Mouse (Mus musculus) cortical plate, adult 2 months (tissue): ENCODE data around the gene Dkc1. TPM values are rescaled to one million over a fixed set of nuclear protein-coding genes. Genes with fewer than 3 reads are reported as not detected.

ENCODE experiments used
- H3K27ac ChIP-seq: fragments of 200-500 bp; 2 replicates; pipeline ENCODE4 v1.5.1; 2012; ENCODE audit warnings: low read length, control low read depth, inconsistent platforms; ENCODE audit not compliant: insufficient read depth
- H3K4me1 ChIP-seq: fragments of 200-500 bp; 2 replicates; pipeline ENCODE4 v1.6.1; 2011; ENCODE audit warnings: low read length; ENCODE audit not compliant: control insufficient read depth, insufficient read depth
- H3K4me3 ChIP-seq: fragments of 200-500 bp; 2 replicates; pipeline ENCODE4 v1.5.1; 2011; ENCODE audit warnings: mild to moderate bottlenecking, low read length, control low read depth; ENCODE audit not compliant: insufficient read depth
- CTCF ChIP-seq: fragments of 200-500 bp; IDR thresholded peaks from 2 replicates; pipeline ENCODE4 v1.5.1; 2011; ENCODE audit warnings: mild to moderate bottlenecking, control low read depth, low read length; ENCODE audit not compliant: insufficient read depth; ENCODE audit errors: extremely low read depth
- POLR2A ChIP-seq: fragments of 200-500 bp; IDR thresholded peaks from 2 replicates; pipeline ENCODE4 v1.6.1; 2011; ENCODE audit warnings: mild to moderate bottlenecking, low read length, control low read depth; ENCODE audit not compliant: insufficient read depth; ENCODE audit errors: extremely low read depth
- polyA plus RNA-seq: library from polyadenylated mRNA; depleted of rRNA; stranded (reverse); fragments of >200 nt; gene quantifications from 2 replicates; pipeline ENCODE4 v1.2.3, GENCODE M21; 2012; rRNA removed

The Dkc1 gene
- polyA plus RNA-seq = 32.5 and 35.4 TPM in 2 replicates

DNA sequence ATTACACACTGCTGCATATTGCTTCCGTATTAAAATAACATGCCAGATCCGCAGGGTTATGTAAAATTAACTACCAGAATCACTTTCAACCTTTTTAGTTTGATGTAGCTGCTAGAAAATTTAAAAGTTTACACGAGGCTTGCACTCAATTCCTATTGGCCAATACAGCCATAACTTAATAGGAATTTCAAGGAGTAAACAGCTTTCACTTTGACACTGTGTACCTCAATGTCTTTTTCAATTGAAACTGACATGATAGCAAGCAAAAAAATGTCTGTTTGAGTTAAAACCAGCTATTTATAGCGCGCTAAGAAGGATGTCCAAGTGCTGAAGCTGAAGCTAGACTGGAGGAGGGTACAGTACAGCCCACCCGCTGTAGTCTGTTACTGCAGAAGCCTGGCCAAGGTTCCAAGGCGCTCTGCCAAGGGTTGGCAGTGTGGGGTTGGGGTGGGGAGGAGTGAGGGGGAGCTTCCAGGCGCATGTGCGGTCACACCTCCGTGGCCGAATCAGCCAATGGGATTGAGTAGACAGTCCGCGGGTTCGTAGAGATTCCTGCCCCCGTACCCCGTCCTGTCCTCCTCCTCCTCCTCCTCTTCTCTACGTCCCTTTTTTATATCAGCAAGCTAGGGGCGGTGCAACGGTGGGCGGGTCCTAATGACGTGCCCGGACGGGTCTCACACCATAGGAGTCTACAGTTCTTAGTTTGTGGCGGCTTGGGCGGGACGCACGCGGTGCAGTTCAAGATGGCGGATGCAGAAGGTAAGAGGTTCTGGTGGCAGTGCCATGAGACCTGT, at the start of gene Dkc1:
Gene Dkc1, plus strand, starts transcription at position 486 of the 794 bp plus-strand sequence.
- H3K4me3 ChIP-seq = peak within 1 kb of the TSS; percentile 65
- TF ChIP-seq POLR2A = peak; percentile 27; the same call in 1 of the 2 replicates
- TF ChIP-seq CTCF = no peak
- peak within 1 kb of the TSS; percentile 58; the same call in 1 of the 2 replicates for H3K27ac ChIP-seq
- H3K4me1 ChIP-seq = no peaks in the 10 kb centered on the region

DNA sequence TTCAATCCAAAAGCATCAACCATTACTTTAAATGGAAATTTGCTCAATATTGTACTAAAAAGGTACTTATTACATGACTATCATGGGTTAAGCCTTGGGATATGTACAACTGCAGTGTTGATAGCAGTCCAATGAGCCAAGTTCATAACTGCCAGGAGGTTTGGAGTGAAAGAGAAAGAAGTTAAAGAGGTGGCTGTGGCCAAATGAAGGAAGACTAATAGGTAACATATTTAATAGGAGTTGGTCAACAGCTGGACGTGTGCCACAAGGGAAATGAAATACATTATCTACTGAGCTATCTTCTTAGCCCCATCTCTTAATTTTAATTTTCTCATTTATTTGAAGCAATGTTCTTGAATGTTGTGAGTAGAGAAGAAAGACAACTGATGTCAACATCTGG, 49.7 kb upstream of the Dkc1 start:
- Histone ChIP-seq H3K4me1 (no peaks in the 10 kb centered on the region), H3K27ac (no peak overlapping the region), H3K4me3 (no peak overlapping the region)
- TF ChIP-seq POLR2A (no peak), CTCF (no peak)

DNA sequence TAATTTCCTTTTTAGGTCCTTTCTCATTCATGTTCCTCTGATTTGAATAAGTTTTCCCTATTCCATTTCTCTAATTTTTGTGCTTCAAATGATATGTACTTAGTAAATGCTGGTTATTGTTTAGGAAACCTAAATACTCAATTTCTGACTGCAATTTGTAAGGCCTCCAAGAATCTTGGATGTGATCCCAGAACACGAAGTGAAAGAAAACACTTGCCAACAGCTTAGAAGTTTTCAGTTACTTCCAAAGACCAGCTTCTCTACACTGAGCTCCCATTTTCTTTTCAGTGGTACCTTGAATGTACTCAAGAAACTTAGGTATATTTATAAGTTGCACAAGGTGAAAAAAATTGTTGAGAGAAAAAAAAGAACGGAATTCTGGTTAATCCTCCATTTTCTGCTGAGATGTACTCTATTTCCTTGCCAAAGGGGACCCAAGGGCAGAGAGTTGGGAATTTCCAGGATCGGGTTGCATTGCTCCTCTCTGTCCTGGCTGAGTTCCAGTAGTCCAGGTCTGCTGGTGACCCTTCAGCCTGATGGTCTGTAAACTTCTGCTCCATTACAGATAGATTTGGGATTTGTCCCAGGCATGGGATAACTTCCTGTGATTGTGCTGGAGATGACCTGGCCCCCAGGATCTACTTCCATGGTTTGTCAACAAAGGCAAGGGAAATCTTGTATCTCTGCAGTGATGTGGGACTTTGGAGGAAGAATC, 48.6 kb upstream of the Dkc1 start:
- no peaks in the 10 kb centered on the region for H3K4me1 ChIP-seq
- H3K4me3 ChIP-seq = no peak overlapping the region
- H3K27ac ChIP-seq = no peak overlapping the region
- no peak for TF ChIP-seq POLR2A
- no peak for TF ChIP-seq CTCF

DNA sequence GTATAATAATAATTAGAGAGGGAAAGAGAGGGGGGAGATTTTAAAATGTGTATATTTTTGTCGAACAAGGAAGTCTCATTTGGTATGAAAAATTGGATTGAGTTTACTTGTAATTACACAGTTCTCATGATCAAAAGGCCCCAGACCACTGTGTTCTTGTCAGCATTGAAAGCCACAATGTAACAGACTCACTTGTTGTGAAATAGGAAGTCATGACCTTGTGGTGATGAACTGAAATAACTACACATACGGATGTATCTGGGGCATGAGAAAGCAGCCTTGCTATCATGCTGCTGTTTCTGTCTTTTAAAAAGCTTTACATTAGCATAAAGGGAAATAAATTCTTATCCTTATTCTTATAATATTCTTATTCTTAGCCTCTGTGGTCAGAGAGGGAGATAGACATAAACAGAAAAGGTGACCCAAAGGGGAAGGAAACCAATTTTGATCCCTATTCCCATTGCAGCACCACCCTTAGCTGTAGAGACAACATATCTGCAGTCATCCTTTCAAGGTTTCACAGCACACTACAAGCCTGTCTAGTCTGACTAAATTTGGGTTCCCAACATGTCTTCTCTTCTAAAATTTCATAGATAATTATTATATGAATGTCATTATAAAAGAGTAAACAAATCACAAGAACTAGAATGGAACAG, 39.4 kb upstream of the Dkc1 start:
- no peak for TF ChIP-seq POLR2A
- TF ChIP-seq CTCF = no peak
- Histone ChIP-seq H3K4me1 (no peaks in the 10 kb centered on the region), H3K27ac (no peak overlapping the region), H3K4me3 (no peak overlapping the region)

DNA sequence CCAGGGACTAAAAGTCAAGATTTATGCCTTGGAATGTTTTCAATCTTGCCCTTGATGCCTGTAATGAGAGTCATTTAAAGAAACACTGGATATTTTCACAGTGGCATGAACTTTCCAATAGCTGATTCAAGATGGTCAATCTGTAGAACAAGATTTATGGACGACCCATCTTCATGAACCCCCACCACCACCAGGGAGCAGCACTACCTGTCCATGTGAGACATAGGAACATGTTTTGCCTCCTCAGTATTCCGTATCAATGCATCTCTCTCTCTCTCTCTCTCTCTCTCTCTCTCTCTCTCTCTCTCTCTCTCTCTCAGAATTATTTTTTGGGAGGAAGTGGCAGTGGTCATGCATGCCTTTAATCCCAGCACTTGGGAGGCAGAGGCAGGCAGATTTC, 13.3 kb upstream of the Dkc1 start:
- no peak overlapping the region for H3K27ac ChIP-seq
- no peak overlapping the region for H3K4me3 ChIP-seq
- TF ChIP-seq CTCF (no peak), POLR2A (no peak)
- H3K4me1 ChIP-seq = no peaks in the 10 kb centered on the region

DNA sequence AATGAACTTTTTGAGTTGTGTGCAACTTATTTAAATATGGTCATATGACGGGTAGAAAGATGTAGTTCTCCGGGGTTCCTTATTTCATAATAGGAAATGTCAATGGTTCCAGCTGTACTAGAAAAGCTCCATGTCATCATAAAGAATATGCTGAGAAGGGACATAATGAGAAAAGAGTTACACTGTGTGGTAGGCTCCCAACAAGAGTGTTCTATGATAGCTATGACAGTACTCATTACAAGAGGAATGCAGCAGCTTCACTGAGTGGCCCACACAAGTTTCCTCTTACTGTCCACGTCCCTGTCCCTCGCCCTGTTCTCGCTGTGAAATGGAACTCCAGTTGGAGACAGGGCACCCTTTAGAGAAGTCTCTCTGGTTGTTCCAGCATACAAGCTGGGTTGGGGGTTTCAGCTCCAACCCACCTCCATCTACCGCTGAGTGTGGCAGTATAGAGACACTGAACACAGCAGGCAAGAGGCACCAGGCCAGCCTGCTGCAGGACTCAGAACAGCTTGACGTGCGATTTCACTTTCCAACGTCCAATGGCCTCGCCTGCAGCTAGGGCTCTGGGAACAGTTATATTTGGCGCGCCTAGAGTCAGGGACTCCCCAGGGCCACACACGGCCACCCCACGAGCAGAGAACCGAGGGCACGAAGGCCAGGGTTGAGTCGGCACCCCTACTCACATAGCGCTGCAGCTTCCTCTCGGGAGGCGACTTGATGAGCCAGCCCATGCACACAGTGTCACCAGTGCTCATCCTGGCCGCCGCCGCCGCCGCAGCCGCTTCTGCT, 11.5 kb upstream of the Dkc1 start:
- Histone ChIP-seq H3K27ac (no peak overlapping the region), H3K4me1 (no peaks in the 10 kb centered on the region), H3K4me3 (peak overlapping the region; percentile 85)
- TF ChIP-seq CTCF = no peak
- no peak for TF ChIP-seq POLR2A

DNA sequence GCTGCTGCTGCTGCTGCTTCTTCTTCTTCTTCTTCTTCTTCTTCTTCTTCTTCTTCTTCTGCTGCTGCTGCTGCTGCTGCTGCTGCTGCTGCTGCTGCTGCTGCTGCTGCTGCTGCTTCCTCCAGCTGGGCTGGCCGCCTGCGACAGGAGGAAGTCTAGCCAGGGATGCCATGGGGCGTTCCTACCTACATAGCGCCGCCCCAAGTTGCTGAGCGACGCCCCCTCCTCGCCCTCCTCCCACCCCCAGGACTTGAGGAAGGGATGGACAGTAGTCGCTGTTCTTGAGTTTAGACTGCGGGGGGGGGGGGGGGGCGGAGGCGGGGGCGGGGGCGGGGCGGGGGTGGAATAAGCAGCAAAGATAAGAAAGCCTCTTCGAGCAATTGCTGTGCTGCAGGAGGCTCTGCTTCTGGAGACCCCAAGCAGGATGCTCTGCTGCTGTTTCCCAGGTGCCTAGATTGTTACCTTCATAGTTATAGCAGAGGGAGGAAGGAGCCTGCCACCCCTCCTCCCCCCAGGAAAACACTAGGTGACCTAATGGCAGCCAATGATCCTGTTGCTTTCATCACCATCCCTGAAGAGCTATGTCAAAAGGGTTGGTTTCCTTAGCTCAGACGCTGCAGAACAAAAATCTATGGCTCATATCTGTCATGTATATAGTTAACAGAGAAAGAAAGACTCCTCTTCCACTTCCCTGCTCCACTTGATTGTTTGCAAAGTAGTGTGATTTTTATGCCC, 10.7 kb upstream of the Dkc1 start, which contains the start of gene Gab3:
Gene Gab3, minus strand, starts transcription at position 685 of the 735 bp plus-strand sequence.
- TF ChIP-seq CTCF (no peak), POLR2A (no peak)
- H3K4me1 ChIP-seq = no peaks in the 10 kb centered on the region
- peak within 1 kb of the TSS; percentile 85 for H3K4me3 ChIP-seq
- no peak within 1 kb of the TSS for H3K27ac ChIP-seq

DNA sequence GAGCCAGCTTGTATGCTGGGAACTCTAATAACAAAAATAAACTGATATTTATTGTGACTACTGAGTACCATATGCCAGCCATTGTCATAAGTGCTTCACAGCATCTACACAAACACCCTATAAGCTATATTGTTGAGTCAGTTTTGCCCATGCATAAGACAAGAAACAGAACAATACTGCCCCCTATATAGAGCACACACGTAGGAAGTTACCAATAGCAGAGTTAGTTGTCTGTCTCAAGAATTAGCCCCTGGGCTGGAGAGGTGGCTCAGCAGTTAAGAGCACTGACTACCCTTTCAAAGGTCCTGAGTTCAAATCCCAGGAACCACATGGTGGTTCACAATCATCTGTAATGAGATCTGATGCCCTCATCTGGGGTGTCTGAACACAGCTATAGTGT, 10.0 kb upstream of the Dkc1 start:
- Histone ChIP-seq H3K27ac (no peak overlapping the region), H3K4me3 (no peak overlapping the region), H3K4me1 (no peaks in the 10 kb centered on the region)
- TF ChIP-seq CTCF = no peak
- no peak for TF ChIP-seq POLR2A
